Mouse (Mus musculus) heart, postnatal 36 days (tissue): ENCODE measurements around the gene Etfdh. TPM values are rescaled to one million over a fixed set of nuclear protein-coding genes. Genes with fewer than 3 reads are reported as not detected.
A peak's percentile ranks its signal among the peaks of the same experiment; 100 is the strongest.
"Not testable (repeated sequence)": the region's sequence is repeated elsewhere in the genome, so short reads cannot be mapped to it uniquely, and the experiment has no call there.

Source experiments
- DNase-seq, 2 experiments: peaks; one replicate each; pipeline ENCODE4 v3.0.0; 2021 to 2022
- intact Hi-C: fragments of 180-260 bp; cut with DNase I; formaldehyde crosslinking; loops from one replicate; pipeline ENCODE4 v1.15.1; 2025
- total RNA-seq, 2 experiments: library from RNA; stranded (reverse); gene quantifications; 2 replicates each; pipeline ENCODE4 v1.2.3; 2021

The Etfdh gene
- total RNA-seq, 2 experiments from 2014 or later: 564 to 620 TPM

GRCm38 (mm10) chr3:79578164-79578563, 51.1 kb downstream of the Etfdh start:
- intact Hi-C loops: no loop called here
- DNase-seq: no peak

- DNase-seq: no peak
- intact Hi-C loops: no loop called here
Observed at GRCm38 (mm10) chr3:79577606-79578005, 51.7 kb downstream of the Etfdh start.

DNA sequence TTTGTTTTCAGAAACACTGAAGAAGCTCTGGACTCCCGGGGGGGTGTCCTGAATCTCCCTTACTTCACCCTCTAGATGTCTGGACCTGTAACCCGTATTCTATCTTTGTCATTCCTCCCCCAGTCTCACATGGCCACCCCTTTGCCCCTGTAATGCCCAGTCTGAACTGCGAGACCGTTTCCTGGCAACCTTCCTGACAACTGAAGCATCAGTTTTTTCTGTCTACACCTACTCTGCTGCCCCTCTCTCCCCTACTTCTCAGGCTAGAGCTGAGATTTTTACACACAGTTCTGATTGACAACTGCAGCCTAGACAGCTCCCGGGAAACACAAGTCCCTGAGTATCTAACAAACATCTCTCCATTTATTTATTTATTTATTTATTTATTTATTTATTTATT, 52.4 kb downstream of the Etfdh start:
- no peak for DNase-seq
- intact Hi-C loops: no loop called here

GRCm38 (mm10) chr3:79576468-79576816, 52.9 kb downstream of the Etfdh start:
- DNase-seq: no peak
- intact Hi-C loops: no loop called here

DNA sequence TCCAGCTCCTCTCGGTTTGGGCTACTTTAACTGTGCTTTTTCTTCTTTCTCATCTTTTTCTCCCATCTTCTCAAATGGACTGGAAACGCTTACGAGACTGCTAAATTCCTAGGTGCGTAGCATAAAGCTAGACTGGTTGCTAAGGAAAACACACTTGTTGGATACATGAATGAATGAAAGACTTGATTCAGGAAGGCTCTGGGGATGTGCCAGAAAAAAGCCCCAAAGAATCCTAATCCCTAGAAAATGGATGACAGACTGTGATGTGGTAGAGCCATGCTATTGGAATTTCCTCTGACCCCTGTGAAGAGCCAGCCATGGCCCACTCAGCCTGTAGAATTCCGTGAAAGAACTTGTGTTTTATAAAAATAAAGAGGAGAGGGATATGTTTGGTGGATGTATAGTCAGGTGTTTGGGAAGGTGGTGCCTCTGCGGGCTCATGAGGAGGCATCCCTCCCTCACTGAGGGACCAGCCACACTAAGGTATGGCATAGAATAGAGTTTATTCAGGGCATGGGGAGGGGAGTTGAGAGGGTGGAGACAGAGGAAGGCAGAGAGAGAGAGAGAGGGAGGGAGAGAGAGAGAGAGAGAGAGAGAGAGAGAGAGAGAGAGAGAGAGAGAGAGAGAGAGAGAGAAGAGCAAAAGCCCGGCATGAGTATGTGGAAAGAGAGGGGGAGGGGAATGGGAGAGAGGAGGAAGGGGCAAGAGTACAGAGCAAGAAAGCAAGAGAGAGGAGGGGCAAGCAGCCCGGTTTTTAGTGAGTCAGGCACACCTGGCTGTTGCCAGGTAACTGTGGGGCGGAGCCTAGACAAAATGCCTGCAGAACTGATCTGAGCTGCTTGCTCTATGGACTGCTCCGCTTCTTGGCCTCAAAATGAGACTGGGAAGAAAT, 53.5 kb downstream of the Etfdh start:
- intact Hi-C loops: no loop called here
- DNase-seq: no peak

- intact Hi-C loops: no loop called here
- DNase-seq: no peak
Observed at GRCm38 (mm10) chr3:79574336-79574735, 55.0 kb downstream of the Etfdh start.

- intact Hi-C loops, DNase-seq: not testable (repeated sequence)
Observed at GRCm38 (mm10) chr3:79573376-79573775, 55.9 kb downstream of the Etfdh start.

DNA sequence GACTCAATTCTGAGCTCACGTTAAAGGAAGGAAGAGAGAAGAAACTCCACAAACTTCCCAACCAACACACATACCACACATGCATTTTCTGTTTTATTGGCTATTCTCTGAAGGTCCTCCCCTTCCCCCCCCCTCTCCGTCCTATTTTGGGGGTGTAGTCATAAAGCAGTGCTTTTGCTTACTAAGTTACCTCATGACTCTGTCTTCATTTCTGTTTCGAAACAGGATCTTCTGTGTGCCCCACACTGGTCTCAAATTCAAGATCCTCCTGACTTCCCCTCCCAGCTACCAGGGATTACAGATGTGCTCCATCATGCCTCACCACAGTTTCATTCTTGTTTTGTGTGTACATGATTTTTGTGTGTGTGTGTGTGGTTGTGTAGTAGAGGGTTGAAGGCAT, 56.9 kb downstream of the Etfdh start:
- no peak for DNase-seq
- intact Hi-C loops: no loop called here

- no peak for DNase-seq
- intact Hi-C loops: loop anchor here (5.0 kb wide), 1 partner anchor 37 kb away; no protein-coding TSS in a partner anchor
Observed at GRCm38 (mm10) chr3:79569351-79569681, 60.0 kb downstream of the Etfdh start.

DNA sequence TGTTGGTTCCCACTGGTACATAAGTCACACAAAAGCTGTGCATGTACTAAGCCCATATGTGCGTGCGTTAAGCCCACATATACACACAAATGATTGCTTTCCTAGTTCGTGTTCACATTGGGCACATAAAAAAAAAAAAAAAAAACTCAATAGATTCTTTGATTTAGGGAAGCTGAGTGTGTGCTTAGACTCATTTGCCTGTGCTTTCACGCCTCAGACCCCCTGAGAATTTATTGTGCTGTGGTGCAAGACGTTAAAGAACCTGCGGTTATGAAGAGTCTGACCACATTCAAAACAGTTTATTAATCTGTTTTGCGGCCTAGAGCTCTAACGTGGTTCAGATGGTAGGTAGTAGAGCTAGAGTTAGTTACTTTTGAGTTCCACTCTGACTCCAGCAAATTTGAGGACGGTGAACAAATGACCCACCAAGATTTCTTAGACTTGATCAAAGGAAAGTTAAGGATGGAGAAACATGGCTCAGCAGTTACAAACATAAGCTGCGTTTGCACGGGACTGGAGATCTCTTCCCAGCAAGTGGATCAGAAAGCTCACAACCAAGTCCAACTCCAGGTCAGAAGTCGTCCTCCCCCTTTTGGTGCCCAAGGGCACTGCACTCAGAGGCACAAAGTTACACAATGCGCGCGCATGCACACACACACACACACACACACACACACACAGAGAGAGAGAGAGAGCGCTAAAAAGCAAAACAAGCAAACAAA, 60.5 kb downstream of the Etfdh start:
- intact Hi-C loops: loop anchor here (5.0 kb wide), 1 partner anchor 36 kb away; no protein-coding TSS in a partner anchor
- no peak for DNase-seq

- peak; percentile 81 to 92 for DNase-seq
- intact Hi-C loops: loop anchor here (1.0 to 5.0 kb wide), 2 partner anchors 36 to 49 kb away; no protein-coding TSS in a partner anchor
Observed at GRCm38 (mm10) chr3:79567703-79568362, 61.5 kb downstream of the Etfdh start, which contains the start of gene Fnip2. Gene Fnip2, minus strand, starts transcription at chr3:79567796.

DNA sequence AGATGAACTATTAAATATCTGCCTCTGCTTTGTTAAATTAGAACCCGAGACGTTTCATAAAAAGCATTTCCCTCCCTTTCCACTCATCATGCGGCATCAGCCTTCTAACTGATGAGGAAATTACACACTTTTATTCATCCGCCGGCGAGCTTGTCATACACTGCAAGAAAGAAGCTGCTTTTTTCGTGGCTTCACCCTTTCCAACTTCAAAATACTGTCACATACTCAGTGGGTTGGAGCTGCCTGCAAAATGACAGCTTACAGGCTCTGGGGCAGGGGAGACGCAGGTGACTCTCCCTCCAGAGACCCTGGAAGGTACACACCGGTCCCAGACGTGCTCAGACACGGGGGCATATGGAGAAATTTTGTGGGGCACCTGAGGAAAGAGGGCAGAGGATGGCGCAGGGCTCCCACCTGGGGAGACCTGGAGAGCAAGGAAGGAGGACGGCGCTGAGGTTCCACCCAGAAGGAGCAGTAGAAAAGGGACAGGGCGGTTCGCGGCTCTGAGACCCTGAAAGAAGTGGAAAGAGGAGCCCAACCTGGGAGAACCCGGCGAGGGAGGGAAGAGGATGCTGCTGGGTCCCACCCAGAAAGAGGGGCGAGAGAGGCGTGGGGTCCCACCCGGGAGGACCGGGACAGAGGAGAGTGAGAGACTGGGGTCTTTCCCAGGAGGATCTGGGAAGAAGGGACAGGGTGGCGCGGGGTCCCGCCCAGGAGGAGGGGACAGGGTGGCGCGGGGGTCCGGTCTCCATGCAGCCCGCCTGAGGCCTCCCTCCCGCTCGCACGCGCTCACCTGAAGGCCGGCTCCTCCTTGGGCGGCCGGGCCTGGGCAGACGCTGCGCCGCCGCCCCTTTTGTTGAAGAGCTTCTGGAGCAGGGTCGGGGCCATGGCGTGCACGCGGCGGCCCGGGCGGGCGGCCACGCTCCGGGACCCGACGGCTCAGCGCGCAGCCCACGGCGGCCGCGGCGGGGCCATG, 62.3 kb downstream of the Etfdh start:
- intact Hi-C loops: loop anchor here (1.0 to 5.0 kb wide), 3 partner anchors 35 to 283 kb away; no protein-coding TSS in a partner anchor
- DNase-seq: peak; percentile 34 to 38

GRCm38 (mm10) chr3:79564875-79565606, 64.3 kb downstream of the Etfdh start:
- DNase-seq: no peak
- intact Hi-C loops: loop anchor here (5.0 kb wide), 1 partner anchor 33 kb away; no protein-coding TSS in a partner anchor

DNA sequence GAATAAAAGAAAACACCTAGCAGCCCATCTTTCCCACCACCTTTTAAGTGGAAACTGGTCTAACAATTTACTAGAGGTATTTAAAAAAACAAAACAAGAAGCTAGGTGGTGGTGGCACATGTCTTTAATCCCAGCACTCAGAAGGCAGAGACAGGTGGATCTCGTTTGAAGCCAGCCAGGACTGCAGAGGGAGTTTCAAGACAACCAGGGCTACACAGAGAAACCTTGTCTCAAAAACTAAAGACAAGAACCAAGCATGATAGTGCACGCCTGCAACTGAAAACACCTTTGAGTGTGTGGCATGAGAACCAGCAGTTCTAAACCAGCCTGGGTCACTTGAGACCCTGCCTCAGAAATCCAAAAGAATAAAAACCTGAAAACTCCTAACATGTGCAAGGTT, 65.8 kb downstream of the Etfdh start:
- intact Hi-C loops: no loop called here
- DNase-seq: no peak

DNA sequence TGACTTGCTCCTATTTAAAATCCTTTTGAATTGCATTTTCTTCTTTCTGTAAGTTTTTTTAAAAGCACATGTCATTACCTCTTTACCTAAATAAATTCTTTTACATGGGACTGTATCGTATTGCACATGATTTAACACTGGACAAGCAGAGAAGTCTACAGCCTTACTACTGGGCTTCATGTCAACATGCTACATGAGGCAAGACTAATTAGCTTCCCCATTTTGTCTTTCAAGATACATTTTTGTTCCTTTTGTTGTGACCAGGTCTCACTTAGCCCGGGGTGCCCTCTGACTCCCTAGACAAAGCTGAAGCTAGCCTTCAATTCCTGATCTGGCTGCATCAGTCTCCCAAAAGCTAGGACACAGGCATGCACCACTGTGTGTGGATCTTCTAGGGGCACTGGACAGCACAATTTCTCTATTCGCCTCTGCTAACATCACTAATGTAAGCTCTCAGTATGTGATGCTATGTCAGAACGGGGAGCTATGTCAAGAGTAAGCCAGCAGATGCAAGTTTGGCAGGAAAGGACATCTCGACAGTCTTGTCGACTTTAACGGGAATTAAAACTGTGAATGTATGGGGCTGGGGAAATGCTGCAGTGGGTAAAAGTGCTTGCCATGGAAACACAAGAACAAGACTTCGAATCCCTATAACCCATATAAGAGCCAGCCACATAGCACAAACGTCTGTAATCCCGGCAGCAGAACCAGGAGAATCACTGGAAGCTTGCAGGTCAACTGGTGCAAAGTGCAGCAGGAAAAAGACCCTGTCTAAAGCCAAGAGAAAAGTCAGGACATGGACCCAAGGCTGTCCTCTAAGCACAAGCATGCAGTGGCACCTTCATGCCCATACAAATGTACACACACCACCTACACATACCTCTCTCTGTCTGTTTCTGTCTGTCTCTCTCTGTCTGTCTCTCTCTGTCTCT, 67.2 kb downstream of the Etfdh start:
- no peak for DNase-seq
- intact Hi-C loops: no loop called here

- intact Hi-C loops: no loop called here
- no peak for DNase-seq
Observed at GRCm38 (mm10) chr3:79560555-79560954, 68.7 kb downstream of the Etfdh start.

DNA sequence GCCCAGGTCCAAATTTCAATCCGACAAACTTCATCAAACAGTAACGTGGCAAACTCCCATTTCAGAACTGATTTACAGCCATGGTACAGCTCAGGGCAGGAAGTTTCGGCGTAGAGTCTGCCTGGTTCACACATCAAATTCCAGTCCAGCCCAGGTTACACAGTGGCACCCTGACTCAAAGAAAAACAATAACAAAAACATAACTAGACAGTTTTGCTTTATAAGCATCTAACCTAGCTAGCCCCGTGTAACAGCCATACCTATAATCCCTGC, 69.6 kb downstream of the Etfdh start:
- DNase-seq: no peak
- intact Hi-C loops: no loop called here

DNA sequence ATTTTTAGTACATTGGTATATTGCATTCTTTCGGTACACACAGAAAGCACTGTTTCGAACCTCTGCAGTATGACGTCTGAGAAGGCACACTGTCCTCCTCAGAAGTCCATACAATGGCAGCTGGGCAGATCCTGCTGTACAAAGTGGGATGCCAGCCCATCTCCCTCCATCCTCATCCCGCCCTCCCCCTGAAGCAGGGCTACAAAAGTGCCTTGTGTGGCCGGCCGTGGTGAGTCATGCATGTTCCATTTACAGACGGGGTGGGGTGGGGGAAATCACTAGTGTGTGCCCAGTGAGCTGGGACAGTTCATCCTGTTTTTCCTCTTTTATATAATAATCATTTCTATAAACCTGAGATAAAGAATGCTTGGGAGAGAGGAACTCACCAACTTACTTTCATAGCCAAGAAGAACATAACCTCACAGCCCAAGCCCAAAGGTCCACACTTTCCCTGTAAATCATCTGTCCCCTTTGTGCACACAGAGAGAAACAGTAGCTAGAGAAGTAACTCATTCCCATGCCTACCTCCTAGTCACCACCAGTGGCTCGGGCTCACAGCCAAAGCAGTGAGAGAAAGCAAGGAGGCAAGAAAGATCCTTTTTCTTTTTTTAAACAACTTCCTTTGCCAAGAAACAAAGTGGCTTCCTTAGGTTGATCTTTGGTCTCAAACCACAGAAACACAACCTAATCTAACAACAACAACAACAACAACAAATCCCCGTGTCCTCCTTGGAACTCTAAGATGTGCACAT, 70.1 kb downstream of the Etfdh start:
- DNase-seq: peak in 1 of 2 experiments; percentile 32
- intact Hi-C loops: no loop called here
